Mouse (Mus musculus): ENCODE measurements at regions not wholly inside any gene's neighbourhood (a gene's known extent, or its start where the extent isn't known, plus 50 kb on each side); places are given as distances from the start of the nearest gene placed in this dataset.

DNA sequence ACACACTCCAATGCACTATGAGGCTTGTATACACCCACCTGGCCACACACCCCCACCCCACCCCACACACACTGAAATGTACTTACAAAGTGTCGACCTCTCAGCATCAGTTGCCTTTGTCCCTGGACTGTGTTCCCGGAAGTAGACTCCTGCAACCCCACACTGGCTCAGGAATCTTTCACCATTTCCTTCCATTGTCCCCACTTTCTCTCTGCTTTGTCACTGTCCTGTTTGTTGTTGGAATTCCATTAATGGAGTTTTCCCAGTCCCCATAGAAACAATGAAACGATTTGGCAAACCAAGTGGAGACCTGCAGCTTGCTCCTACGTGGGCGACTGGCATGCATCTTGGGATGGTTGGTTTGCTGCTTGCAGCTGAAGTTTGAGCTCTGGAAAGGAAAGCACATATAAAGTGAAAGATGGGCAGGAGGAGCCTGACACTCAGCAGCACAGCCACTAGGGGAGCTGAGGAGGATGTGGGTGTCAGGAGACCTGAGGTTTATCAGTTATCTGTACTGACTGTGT is 65.2 kb upstream of the Jun start:
- H3K27ac ChIP-seq = no peak overlapping the region
- no peaks in the 10 kb centered on the region for H3K4me1 ChIP-seq (ENCODE audit: control insufficient read depth, insufficient read depth, low read length)
- no peaks in the 10 kb centered on the region for H3K36me3 ChIP-seq (ENCODE audit: control insufficient read depth, insufficient read depth, low read length)
- intact Hi-C loops (cut with DNase I) = no loop called here
- 43% methylated on average over 5 of the region's 5 CpGs for WGBS
- no peak overlapping the region for H3K4me3 ChIP-seq
- no peaks in the 10 kb centered on the region for H3K27me3 ChIP-seq (ENCODE audit: control insufficient read depth, insufficient read depth, low read length)
- peak; percentile 25; the same call in 1 of the 2 replicates for TF ChIP-seq EP300 (IDR thresholded peaks at IDR 0.05; ENCODE audit: insufficient read depth, low read depth, low read length)
- no peak for TF ChIP-seq POLR2A (IDR thresholded peaks at IDR 0.05; ENCODE audit: insufficient read depth, low read depth, low read length)
- TF ChIP-seq CTCF (IDR thresholded peaks at IDR 0.05) = peak; percentile 71
- no peaks in the 10 kb centered on the region for H3K79me2 ChIP-seq (replicated peaks; ENCODE audit: control insufficient read depth, insufficient read depth, low read length)
- H3K9ac ChIP-seq (ENCODE audit: low read depth, low read length) = no peak overlapping the region
- DNase-seq = peak in 1 of 2 experiments; percentile 21

DNA sequence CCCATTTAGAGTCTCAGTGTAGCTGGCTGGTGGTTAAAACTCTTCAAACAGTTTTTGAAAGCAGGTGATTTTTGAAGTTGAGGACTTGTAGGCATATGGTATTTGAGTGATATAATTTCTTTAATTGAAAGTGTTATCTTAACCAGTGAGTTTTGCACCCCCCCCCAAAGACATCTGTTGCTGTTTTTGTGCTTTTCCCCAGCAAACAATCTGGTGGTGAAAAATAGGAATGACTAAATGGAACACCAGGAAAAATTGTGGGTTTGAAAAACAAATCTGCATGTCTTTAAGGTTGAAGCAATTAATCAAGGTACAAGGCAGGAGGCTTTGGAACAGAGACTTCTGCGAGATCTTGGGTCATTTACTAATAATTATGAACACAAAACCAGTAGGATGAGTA is 68.9 kb upstream of the Jun start:
- no peak for DNase-seq

GRCm38 (mm10) chr4:95125346-95125745 is 73.3 kb upstream of the Jun start:
- 93% methylated on average over 1 of the region's 1 CpGs for WGBS
- Histone ChIP-seq H3K36me3 (ENCODE audit: control insufficient read depth, insufficient read depth, low read length) (no peaks in the 10 kb centered on the region), H3K4me1 (ENCODE audit: control insufficient read depth, insufficient read depth, low read length) (no peaks in the 10 kb centered on the region), H3K27ac (no peak overlapping the region), H3K9ac (ENCODE audit: low read depth, low read length) (no peak overlapping the region), H3K79me2 (replicated peaks; ENCODE audit: control insufficient read depth, insufficient read depth, low read length) (no peaks in the 10 kb centered on the region), H3K4me3 (no peak overlapping the region), H3K27me3 (ENCODE audit: control insufficient read depth, insufficient read depth, low read length) (no peaks in the 10 kb centered on the region)
- TF ChIP-seq EP300 (IDR thresholded peaks at IDR 0.05; ENCODE audit: insufficient read depth, low read depth, low read length) = no peak
- TF ChIP-seq POLR2A (IDR thresholded peaks at IDR 0.05; ENCODE audit: insufficient read depth, low read depth, low read length) = no peak
- TF ChIP-seq CTCF (IDR thresholded peaks at IDR 0.05) = no peak
- intact Hi-C loops (cut with DNase I) = no loop called here
- no peak for DNase-seq

More for the DNA sequence above, 68.9 kb upstream of the Jun start:
- no peaks in the 10 kb centered on the region for H3K36me3 ChIP-seq (ENCODE audit: control insufficient read depth, insufficient read depth, low read length)
- H3K9ac ChIP-seq (ENCODE audit: low read depth, low read length) = no peak overlapping the region
- H3K79me2 ChIP-seq (replicated peaks; ENCODE audit: control insufficient read depth, insufficient read depth, low read length) = no peaks in the 10 kb centered on the region
- intact Hi-C loops (cut with DNase I) = no loop called here
- TF ChIP-seq CTCF (IDR thresholded peaks at IDR 0.05) (no peak), POLR2A (IDR thresholded peaks at IDR 0.05; ENCODE audit: insufficient read depth, low read depth, low read length) (no peak), EP300 (IDR thresholded peaks at IDR 0.05; ENCODE audit: insufficient read depth, low read depth, low read length) (no peak)
- 96% methylated on average over 1 of the region's 1 CpGs for WGBS
- no peak overlapping the region for H3K27ac ChIP-seq
- no peaks in the 10 kb centered on the region for H3K27me3 ChIP-seq (ENCODE audit: control insufficient read depth, insufficient read depth, low read length)
- H3K4me3 ChIP-seq = no peak overlapping the region
- no peaks in the 10 kb centered on the region for H3K4me1 ChIP-seq (ENCODE audit: control insufficient read depth, insufficient read depth, low read length)

DNA sequence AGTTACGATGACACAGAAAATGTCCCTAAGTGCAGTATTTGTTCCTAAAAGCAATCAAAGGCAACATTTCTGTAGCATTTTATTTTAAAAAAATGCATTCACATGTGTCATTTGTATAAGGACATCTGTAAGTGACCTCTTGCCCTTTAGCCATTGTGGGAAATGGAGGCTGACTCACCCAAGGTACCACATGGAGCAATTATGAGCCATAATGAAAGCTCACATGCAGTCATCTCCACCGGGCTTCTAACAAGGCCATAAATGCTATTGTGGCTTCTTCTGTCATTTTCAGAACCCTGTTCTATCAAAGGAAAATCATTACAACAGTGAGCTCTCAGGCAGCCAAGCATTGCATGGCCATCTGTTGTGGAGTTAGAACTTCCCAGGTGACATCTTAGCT is 75.9 kb upstream of the Jun start:
- H3K4me3 ChIP-seq = no peak overlapping the region
- no peak overlapping the region for H3K27ac ChIP-seq
- no peaks in the 10 kb centered on the region for H3K4me1 ChIP-seq (ENCODE audit: control insufficient read depth, insufficient read depth, low read length)
- H3K36me3 ChIP-seq (ENCODE audit: control insufficient read depth, insufficient read depth, low read length) = no peaks in the 10 kb centered on the region
- 80% methylated on average over 2 of the region's 2 CpGs for WGBS
- TF ChIP-seq POLR2A (IDR thresholded peaks at IDR 0.05; ENCODE audit: insufficient read depth, low read depth, low read length) (no peak), EP300 (IDR thresholded peaks at IDR 0.05; ENCODE audit: insufficient read depth, low read depth, low read length) (no peak), CTCF (IDR thresholded peaks at IDR 0.05) (no peak)
- H3K27me3 ChIP-seq (ENCODE audit: control insufficient read depth, insufficient read depth, low read length) = no peaks in the 10 kb centered on the region
- intact Hi-C loops (cut with DNase I) = no loop called here
- H3K9ac ChIP-seq (ENCODE audit: low read depth, low read length) = no peak overlapping the region
- DNase-seq = no peak
- H3K79me2 ChIP-seq (replicated peaks; ENCODE audit: control insufficient read depth, insufficient read depth, low read length) = no peaks in the 10 kb centered on the region

- Histone ChIP-seq H3K36me3 (ENCODE audit: control insufficient read depth, insufficient read depth, low read length) (no peaks in the 10 kb centered on the region), H3K79me2 (replicated peaks; ENCODE audit: control insufficient read depth, insufficient read depth, low read length) (no peaks in the 10 kb centered on the region), H3K4me3 (no peak overlapping the region), H3K4me1 (ENCODE audit: control insufficient read depth, insufficient read depth, low read length) (peaks cover 2% of the 10 kb centered on the region; the same call in 1 of the 2 replicates), H3K27me3 (ENCODE audit: control insufficient read depth, insufficient read depth, low read length) (no peaks in the 10 kb centered on the region), H3K27ac (no peak overlapping the region), H3K9ac (ENCODE audit: low read depth, low read length) (no peak overlapping the region)
- intact Hi-C loops (cut with DNase I) = no loop called here
- TF ChIP-seq POLR2A (IDR thresholded peaks at IDR 0.05; ENCODE audit: insufficient read depth, low read depth, low read length) = no peak
- TF ChIP-seq CTCF (IDR thresholded peaks at IDR 0.05) = no peak
- TF ChIP-seq EP300 (IDR thresholded peaks at IDR 0.05; ENCODE audit: insufficient read depth, low read depth, low read length) = no peak
- DNase-seq = no peak
- WGBS = 54% methylated on average over 3 of the region's 3 CpGs
Observed at GRCm38 (mm10) chr4:95133815-95134214, 81.8 kb upstream of the Jun start.

DNA sequence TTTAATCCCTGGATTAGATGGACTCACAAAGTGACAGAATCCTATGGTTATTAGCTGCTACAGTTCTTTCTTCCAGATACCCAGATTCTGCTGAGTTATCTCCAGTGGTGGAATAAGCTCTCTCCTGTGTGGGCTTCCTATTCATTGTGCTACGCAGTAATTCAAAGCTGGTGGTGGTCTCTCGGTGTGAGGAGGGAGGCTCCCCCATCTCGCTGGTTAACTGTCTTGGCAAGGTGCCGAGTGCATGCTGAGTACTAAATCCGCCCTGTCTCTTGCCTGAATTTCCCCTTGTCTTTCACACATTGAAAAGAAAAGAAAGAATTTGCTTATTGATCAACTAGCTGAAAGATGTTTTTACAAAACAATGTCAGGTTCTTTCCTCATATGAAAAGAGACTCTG is 82.6 kb upstream of the Jun start:
- 75% methylated on average over 5 of the region's 5 CpGs for WGBS
- Histone ChIP-seq H3K27me3 (ENCODE audit: control insufficient read depth, insufficient read depth, low read length) (no peaks in the 10 kb centered on the region), H3K9ac (ENCODE audit: low read depth, low read length) (no peak overlapping the region), H3K27ac (no peak overlapping the region), H3K4me1 (ENCODE audit: control insufficient read depth, insufficient read depth, low read length) (peaks cover 2% of the 10 kb centered on the region; the same call in 1 of the 2 replicates), H3K79me2 (replicated peaks; ENCODE audit: control insufficient read depth, insufficient read depth, low read length) (no peaks in the 10 kb centered on the region), H3K4me3 (no peak overlapping the region), H3K36me3 (ENCODE audit: control insufficient read depth, insufficient read depth, low read length) (no peaks in the 10 kb centered on the region)
- no peak for DNase-seq
- intact Hi-C loops (cut with DNase I) = no loop called here
- TF ChIP-seq POLR2A (IDR thresholded peaks at IDR 0.05; ENCODE audit: insufficient read depth, low read depth, low read length) (no peak), CTCF (IDR thresholded peaks at IDR 0.05) (no peak), EP300 (IDR thresholded peaks at IDR 0.05; ENCODE audit: insufficient read depth, low read depth, low read length) (no peak)
